Mouse (Mus musculus): ENCODE measurements at regions not wholly inside any gene's neighbourhood (a gene's known extent, or its start where the extent isn't known, plus 50 kb on each side); places are given as distances from the start of the nearest gene placed in this dataset.

DNA sequence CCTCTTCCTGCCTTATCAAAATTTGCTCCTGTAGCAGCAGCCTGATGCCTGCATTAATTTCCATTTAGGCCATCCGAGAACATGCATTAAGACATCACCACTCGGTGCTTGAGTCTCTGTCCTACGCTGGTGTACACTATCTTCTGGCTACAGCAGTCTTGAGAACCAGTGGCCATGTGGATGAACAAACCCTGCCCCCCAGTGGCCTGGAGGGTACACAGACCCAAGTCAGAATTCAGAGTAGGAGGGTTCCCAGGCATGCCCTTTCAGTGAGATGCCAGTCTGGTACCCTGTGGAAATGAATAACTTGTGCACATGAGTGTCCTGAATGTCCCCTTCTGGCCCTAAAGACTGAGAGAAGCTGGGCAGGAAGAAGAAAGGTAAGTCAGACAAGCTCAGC is 50.4 kb upstream of the Gadl1 start:
- TF ChIP-seq CTCF (IDR thresholded peaks at IDR 0.05; ENCODE audit: insufficient read depth, low read length), result peak; percentile 36; the same call in 1 of the 2 replicates
- TF ChIP-seq POLR2A (IDR thresholded peaks at IDR 0.05; ENCODE audit: borderline replicate concordance, extremely low read depth, low read depth, low read length), result no peak
